Mouse (Mus musculus): ENCODE data around the gene Mdm2. TPM values are rescaled to one million over a fixed set of nuclear protein-coding genes. Genes with fewer than 3 reads are reported as not detected.
"Not testable (repeated sequence)": the region's sequence is repeated elsewhere in the genome, so short reads cannot be mapped to it uniquely, and the experiment has no call there.

The Mdm2 gene
- total RNA-seq, 2 experiments from 2014 or later, result 49.3 to 53.1 TPM

DNA sequence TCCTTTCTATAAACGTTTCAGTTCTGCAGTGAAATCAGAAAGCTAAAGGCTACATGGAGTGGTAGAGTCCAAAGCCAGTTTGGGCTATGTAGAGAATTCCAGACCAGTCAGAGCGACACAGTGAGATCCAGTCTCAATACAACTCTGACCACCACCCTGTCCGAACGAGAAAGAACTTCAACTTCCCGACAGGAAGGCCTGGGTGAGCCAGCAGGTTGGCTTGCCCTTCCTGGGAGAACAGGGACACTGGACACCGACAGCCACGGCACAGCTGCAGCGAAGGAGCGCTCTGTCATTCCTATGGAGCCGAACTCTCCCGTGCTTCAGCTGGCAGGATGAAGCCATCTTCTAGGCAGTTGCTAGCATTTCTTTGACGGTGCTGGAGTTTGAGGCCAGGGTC, 24.8 kb upstream of the Mdm2 start:
- DNase-seq (ENCODE audit: low spot score); intact Hi-C loops (cut with DNase I): not testable (repeated sequence)

GRCm38 (mm10) chr10:117734104-117734852, 23.7 kb upstream of the Mdm2 start:
- intact Hi-C loops (cut with DNase I); DNase-seq (ENCODE audit: low spot score): not testable (repeated sequence)

DNA sequence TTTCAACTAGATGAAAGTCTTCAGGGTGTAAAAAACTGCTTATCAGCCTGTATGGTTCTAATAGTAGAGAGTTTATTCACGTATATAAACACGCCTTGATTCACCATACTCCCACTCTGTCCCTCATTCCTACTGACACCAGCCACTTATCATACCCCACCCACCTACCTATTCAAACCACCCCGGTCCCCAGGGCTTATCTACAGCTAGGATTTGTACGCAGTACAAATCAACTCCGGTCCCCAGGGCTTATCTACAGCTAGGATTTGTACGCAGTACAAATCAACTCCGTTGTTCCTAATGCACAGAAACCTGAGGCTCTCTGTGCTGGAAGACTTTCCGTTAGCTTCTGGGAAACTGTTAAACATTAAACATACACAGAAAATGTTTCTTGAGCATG, 23.1 kb upstream of the Mdm2 start:
- DNase-seq (ENCODE audit: low spot score); intact Hi-C loops (cut with DNase I): not testable (repeated sequence)

GRCm38 (mm10) chr10:117732962-117733592, 22.5 kb upstream of the Mdm2 start:
- intact Hi-C loops (cut with DNase I), result no loop called here
- DNase-seq (ENCODE audit: low spot score), result no peak

DNA sequence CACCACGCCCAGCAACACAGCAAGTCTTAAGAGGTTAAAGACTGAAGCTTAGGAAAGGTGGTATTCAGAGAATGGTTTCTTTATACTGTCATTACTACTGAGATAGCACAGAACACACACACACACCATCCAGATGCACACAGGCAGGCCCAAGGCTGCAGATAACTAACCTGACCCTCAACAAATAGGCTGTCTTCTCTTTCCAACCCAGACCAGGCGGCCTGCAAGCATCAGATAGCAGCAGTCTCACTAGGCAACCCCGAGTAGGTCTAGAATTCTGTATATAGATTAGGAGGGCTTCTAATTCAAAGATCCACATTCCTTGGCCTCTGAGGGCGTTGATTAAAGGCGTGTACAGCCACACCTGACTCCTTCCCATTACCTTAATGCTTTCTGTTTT, 21.6 kb upstream of the Mdm2 start:
- DNase-seq (ENCODE audit: low spot score), result no peak
- intact Hi-C loops (cut with DNase I), result no loop called here

DNA sequence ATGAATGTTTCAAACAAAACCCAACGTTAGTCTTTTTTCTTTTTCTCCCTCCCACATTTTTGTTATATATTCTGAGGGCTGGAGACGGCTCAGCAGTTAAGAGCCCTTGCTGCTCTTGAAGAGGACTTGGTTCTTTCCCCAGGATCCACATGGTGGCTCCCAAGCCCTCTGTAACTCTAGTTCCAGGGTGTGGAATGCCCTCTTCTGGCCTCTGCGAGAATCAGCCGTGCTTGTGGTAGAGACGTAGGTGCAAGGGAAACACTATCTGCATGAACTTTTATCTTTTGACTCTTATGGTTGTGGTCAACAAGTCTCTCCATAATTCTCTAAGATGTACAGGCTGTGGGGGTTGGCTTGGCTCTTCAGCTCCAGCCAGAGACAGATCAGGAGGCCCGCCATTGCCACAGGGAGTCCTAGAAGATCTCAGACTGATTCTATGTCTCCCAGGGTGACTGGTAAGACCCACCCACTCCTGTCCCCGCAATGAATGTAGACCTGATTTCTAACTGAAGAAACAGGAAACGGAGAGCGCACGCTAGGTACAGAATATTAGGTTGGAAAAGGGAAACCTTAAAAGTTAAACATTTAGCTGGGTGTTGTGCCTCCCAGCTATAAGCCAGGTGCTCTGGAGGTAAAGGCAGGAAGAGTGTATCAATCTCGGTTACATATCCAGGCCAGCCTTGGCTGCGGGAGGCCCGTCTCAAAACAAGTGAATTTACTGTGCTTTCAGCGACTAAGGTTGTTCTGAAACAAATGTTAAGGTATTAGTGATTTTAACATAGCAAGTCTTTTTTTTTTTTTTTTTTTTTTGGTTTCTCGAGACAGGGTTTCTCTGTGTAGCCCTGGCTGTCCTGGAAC, 20.9 kb upstream of the Mdm2 start:
- intact Hi-C loops (cut with DNase I), result loop anchor here (1.0 kb wide), 1 partner anchor 379 kb away; no protein-coding TSS in a partner anchor
- no peak for DNase-seq (ENCODE audit: low spot score)

- intact Hi-C loops (cut with DNase I), result loop anchor here (1.0 kb wide), 1 partner anchor 380 kb away; no protein-coding TSS in a partner anchor
- no peak for DNase-seq (ENCODE audit: low spot score)
These were observed 20.2 kb upstream of the Mdm2 start for GRCm38 (mm10) chr10:117730637-117731203.

GRCm38 (mm10) chr10:117730140-117730539, 19.6 kb upstream of the Mdm2 start:
- intact Hi-C loops (cut with DNase I), result no loop called here
- DNase-seq (ENCODE audit: low spot score), result no peak

- intact Hi-C loops (cut with DNase I), result no loop called here
- no peak for DNase-seq (ENCODE audit: low spot score)
These were observed 18.7 kb upstream of the Mdm2 start for GRCm38 (mm10) chr10:117729139-117729814.

DNA sequence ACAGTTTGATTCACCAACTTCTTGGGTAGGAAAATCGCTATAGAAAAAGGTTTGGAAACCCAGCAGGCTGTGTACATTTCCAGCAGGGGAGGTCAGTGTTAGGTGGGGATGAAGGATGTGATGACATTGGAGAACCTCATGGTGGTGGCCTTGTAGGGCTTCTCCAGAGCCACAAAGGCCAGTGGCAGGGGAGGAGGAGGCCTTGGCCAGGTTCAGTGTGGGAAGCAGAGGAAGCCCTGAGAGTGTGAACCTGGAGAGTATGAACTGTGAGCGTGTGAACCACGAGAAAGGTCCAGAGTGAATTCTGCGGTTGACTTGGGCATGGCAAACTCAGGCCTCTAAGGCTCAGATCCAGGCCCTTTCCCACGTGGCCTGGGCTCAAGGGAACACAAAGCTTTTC, 18.0 kb upstream of the Mdm2 start:
- intact Hi-C loops (cut with DNase I), result no loop called here

DNA sequence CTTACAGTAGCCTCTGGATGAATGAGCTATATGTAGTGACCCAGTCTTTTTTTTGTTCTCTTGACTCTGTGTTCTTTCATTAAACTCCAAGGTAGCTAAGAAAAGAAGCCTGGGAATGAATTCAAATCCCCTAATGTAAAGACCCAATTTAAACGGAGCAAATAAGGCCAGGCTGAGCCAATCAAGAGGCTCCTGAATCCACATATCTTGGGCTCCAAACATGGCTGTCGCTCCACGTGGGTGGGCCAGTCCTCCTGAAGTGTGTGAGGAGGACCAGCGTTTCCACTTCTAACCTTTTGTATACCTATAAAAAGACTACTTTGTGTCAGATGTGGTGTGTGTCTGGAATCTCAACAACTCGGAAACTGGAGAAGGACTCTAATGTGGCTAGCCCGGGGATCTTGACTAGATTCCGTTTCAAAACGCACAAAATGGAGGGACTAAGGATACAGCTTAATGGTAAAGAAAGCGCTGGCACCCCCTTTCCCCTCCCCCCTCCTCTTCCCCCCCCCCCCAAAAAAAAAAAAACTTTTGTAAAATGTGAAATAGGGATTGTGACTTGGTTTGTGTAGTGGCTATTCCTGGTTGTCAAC, 17.1 kb upstream of the Mdm2 start:
- no peak for DNase-seq (ENCODE audit: low spot score)
- intact Hi-C loops (cut with DNase I), result no loop called here

More for the DNA sequence above, 18.0 kb upstream of the Mdm2 start:
- no peak for DNase-seq (ENCODE audit: low spot score)

DNA sequence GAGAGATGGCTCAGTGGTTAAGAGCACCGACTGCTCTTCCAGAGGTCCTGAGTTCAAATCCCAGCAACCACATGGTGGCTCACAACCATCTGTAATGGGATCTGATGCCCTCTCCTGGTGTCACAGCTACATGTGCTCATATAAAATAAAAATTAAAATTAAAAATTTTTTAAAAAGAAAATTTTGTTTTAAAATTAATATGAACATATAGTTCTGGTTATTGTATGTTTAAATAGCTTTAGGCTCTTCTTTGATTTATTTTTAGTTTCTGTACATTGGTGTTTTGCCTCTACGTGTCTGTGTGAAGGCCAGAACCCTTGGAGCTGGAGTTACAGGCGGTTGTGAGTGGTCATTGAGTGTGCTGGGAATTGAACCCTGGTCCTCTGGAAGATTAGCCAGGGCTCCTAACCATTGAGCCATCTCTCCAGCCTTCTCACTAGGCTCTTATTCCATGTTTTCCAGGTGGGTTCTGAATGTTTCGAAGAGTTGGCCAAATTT, 16.4 kb upstream of the Mdm2 start:
- intact Hi-C loops (cut with DNase I), result no loop called here
- DNase-seq (ENCODE audit: low spot score), result no peak

DNA sequence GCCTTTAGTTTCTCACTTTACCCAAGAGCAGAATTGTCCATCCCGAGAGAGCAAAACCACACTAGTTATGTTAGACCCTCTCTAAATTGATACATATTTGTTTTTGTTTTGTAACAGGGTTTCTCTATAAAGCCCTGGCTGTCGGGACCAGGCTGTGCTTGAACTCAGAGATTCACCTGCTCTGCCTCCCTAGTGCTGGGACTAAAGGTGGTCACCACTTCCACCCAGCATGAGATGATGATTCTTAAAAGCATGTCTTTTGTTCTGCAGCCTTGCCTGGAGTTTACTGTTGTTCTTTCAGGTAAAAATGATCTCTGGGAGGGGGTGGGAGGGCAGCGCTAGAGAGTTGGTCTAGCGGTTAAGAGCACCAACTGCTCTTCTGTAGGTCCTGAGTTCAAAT, 15.8 kb upstream of the Mdm2 start:
- intact Hi-C loops (cut with DNase I), result no loop called here
- DNase-seq (ENCODE audit: low spot score), result no peak

- intact Hi-C loops (cut with DNase I), result no loop called here
These were observed 15.1 kb upstream of the Mdm2 start for GRCm38 (mm10) chr10:117725671-117726070.

DNA sequence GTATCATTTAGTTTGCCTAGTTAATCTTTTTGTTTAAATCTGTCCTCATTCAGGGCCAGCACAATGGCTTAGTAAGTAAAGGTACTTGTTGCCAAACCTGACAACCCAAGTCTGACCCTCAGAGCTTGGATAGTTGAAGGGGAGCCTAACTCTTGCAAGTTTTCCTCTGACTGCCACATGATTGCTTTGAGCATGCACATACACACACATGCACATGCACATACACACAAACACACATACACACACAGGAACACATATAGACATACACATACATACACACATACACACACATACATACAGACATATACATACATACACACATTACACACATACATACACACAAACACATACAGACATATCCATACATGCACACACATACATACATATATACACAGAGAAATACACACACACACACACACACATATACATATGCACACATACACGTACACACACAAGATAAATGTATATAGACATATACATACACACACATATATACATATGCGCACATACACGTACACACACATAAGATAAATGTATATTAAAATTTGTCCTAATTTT, 14.3 kb upstream of the Mdm2 start:
- intact Hi-C loops (cut with DNase I), result no loop called here

More at GRCm38 (mm10) chr10:117725671-117726070, 15.1 kb upstream of the Mdm2 start:
- DNase-seq (ENCODE audit: low spot score), result no peak

DNA sequence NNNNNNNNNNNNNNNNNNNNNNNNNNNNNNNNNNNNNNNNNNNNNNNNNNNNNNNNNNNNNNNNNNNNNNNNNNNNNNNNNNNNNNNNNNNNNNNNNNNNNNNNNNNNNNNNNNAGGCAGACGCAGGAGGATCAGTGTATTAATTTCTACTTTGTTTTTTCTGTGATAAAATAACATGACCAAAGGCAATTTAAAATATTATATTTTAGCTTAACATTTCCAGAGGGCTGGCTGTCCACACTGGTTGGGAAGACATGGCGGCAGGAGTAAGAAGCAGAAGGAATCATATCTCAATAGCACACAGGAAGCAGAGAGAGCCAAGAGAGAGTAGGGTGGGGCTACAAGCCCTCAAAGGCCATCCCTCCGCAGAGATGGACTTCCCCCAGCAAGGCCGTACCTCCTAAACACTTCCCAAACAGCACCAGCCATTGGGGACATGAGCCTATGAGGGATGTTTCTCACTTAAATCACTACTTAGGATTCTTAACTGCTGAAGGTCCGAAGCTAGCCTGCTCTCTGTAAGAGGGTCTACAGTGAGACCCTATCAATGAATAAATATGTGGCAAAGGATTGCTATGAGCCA, 13.7 kb upstream of the Mdm2 start:
- intact Hi-C loops (cut with DNase I), result no loop called here
- DNase-seq (ENCODE audit: low spot score), result no peak

More for the DNA sequence above, 14.3 kb upstream of the Mdm2 start:
- no peak for DNase-seq (ENCODE audit: low spot score)

GRCm38 (mm10) chr10:117718161-117719119, 7.9 kb upstream of the Mdm2 start:
- DNase-seq (ENCODE audit: low spot score), result no peak
- intact Hi-C loops (cut with DNase I), result no loop called here
